Mouse (Mus musculus): ENCODE results near the gene Grsf1.

Grsf1 gene

DNA sequence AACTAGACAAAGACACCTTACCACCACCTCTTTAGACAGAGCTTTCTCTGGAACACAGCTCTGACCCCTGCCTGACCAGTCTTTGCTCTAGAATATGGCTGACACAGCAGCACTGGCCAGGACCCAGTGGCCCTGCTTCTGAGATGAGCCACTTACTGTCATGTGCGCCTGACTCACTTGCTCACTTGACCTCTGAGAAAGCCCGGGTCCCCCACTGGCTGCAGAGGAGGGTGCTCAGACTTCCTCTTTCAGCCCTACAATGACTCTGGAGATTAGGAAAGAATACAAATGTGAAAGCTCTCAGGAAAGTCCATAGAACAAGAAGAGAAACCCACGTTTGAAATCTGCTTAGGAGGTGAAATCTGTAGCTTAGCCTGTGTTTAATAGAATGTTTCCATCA lies 45.1 kb downstream of the Grsf1 start:
- no peak for DNase-seq (ENCODE audit: low spot score in 2 of 2)

DNA sequence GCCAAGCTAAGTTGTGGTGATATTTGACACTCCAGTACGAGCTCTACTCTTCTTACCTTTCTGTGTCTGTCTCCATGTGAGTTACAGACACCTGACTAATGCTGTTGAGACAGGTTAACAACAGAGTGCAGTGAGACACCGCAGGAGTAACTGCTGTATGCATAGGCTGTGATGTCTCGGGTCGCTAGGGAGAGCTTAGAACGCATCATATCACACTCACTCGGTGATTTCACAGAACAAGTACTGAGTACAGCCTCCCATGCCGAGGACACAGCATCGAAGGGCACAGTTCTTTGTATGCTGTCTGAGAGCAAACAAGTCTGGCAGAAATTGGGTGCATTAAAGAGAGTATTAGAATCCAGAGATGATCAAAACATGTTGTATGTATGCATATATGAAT lies 46.0 kb downstream of the Grsf1 start:
- DNase-seq (ENCODE audit: low spot score in 2 of 2), result no peak

DNA sequence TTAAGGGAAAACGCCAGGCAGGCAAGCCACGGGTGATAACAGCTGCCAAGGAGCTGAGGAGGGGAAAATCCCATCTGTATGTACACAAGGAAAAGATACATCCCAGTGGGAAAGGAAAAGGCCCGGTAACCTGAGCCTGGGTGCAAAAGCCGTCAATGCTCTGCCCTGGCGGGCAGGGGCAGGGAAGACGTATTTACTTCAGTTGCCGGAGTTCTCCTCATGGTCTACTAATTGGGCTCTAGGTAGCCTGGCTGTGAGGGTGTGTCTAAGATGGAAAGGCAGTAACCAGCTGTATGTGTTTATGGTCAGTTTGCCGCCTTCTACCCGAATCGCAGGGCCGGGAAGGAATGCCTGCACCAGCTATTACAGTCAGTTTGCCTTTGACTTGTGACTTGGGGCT lies 46.8 kb downstream of the Grsf1 start:
- DNase-seq (ENCODE audit: low spot score in 2 of 2), result no peak

DNA sequence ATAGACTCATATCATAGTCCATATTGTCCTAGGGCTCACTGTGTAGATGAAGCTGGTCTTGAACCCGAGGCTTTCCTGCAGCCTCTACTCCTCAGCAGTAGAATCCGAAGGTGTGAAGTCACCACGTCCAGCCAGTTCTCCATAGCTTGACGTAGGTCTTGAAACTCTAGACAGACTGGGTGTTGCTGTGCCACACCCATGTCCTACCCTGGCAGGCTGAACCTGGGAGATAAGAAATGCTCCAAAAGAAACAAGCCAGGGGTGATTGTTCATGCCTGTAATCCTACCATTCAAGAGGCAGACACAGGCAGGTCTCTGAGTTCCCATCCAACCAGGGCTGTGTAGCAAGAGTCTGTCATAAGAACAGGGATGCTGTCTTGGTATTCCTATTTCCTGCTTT lies 48.4 kb downstream of the Grsf1 start:
- no peak for DNase-seq (ENCODE audit: low spot score in 2 of 2)

DNA sequence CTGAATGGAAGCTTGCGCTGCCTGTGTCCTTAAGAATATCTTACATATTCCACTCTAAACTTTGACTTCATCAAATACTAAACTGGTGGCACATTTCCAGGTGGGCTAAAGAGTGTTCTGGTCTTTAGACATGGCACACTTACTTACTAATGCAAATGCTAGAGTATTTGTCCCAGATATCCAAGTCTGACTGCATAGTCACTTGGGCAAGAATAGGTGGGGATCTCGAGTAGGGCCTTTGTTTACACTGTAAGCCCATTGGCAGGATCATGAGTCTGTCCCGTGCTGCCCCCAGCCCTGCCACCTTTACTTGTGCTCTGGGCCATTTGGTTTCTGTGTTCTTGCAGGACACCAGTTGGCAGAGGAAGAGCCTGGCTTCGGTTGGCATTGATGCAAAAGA lies 59.0 kb downstream of the Grsf1 start:
- DNase-seq (ENCODE audit: low spot score in 2 of 2), result no peak

DNA sequence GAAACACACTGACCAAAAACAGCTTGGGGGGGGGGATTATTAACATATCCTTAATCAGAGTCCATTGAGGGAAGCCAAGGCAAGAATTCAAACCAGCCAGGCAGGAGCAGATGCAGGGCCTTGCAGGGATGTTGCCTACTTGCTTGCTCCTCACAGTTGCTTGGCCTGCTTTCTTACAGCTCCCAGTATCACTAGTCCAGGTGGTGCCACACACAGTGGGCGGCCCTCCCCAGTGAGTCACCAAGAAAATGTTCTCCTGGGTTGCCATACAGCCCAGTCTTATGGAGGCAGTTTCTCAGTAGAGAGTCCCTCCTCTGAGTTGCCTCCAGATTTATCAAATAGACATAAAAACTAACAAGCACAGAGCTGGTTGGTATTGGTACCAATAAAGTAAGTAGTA lies 61.8 kb downstream of the Grsf1 start:
- peak in 1 of 2 experiments; percentile 35 for DNase-seq (ENCODE audit: low spot score in 2 of 2)

Data from frontal cortex, postnatal 25 days (tissue).